Mouse (Mus musculus) CD4-positive helper T cell, adult 2 months (primary cell): Measurements from ENCODE around the gene Gng8.

Source experiments
- DNase-seq: peaks from one replicate; pipeline ENCODE4 v3.0.0-alpha.2; 2012; ENCODE audit warnings: low read depth, missing footprints, low spot score

The Gng8 gene

GRCm38 (mm10) chr7:16924037-16924834 is 32.6 kb downstream of the Gng8 start, which contains the start of gene Calm3:
Gene Calm3, minus strand, starts transcription at chr7:16924114.
- peak; percentile 100 for DNase-seq

- no peak for DNase-seq
These were observed 36.8 kb downstream of the Gng8 start for GRCm38 (mm10) chr7:16928341-16928740.

GRCm38 (mm10) chr7:16930850-16931249 is 39.3 kb downstream of the Gng8 start:
- DNase-seq = peak; percentile 72

- DNase-seq = peak; percentile 82
These were observed 40.5 kb downstream of the Gng8 start for GRCm38 (mm10) chr7:16931968-16932627.

GRCm38 (mm10) chr7:16932704-16933577 is 41.4 kb downstream of the Gng8 start:
- peak; percentile 73 for DNase-seq

- no peak for DNase-seq
These were observed 45.7 kb downstream of the Gng8 start for GRCm38 (mm10) chr7:16937312-16937711.

- DNase-seq = no peak
These were observed 46.7 kb downstream of the Gng8 start for GRCm38 (mm10) chr7:16938117-16938791.

GRCm38 (mm10) chr7:16940292-16940691 is 48.7 kb downstream of the Gng8 start:
- DNase-seq = no peak

GRCm38 (mm10) chr7:16942861-16943260 is 51.3 kb downstream of the Gng8 start:
- no peak for DNase-seq

- DNase-seq = peak; percentile 62
These were observed 52.6 kb downstream of the Gng8 start, which contains the start of gene Pnmal2 for GRCm38 (mm10) chr7:16944061-16944807. Gene Pnmal2, plus strand, starts transcription at chr7:16944682.

- no peak for DNase-seq
These were observed 53.3 kb downstream of the Gng8 start for GRCm38 (mm10) chr7:16944808-16945315.
